Mouse (Mus musculus): ENCODE data around the gene Bckdha. TPM values are rescaled to one million over a fixed set of nuclear protein-coding genes. Genes with fewer than 3 reads are reported as not detected.
A peak's percentile ranks its signal among the peaks of the same experiment; 100 is the strongest.

The Bckdha gene
- polyA plus RNA-seq (2012; rRNA removed), result 67.0 and 91.1 TPM in 2 replicates
- polyA plus RNA-seq (2014; fragmentation: Nextera tagmentation; extraction: Ambion mirVana), result 54.2 and 59.8 TPM in 2 replicates

DNA sequence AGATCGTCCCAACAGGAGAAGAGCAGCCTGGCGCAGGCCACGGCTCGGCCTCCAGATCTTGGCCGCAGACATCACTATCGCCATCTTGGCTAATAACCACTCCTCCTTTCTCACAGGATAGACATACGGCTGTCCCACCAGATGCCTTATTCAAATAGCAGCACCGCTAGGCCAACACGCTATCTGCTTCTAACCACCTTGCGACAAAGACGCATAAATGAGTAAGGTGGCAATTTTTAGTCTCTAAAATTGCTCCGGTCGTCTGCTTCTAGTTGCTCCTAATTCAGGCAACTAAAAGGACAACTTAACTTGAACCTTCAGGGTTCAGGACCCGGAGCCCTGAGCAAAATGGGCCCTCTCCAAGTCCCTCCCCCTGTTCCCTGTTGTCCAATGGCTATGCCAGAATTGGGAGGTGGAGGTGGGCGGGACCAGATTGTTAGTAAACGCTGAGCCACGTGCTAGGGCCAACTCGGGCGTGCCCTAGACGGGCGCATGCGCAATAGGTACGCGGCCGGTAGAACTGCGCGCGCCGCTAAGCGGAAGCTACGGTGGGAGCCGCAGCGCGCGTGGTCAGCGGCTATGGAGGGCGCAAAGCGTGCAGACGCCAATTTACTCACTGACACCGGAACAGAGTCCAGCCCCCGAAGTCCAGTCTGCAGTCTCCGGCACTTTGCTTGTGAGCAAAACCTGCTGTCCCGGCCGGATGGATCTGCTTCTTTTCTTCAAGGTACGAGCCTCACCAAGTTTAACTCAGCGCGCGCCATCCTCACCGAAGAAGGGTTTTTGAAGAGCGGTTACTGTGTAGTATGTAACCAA, at the start of gene Bckdha, which contains the start of gene Exosc5:
TSS of gene Bckdha (minus strand) at position 325 of the 816 bp plus-strand sequence.
TSS of gene Exosc5 (plus strand) at position 508 of the 816 bp plus-strand sequence.
- DNase-seq (ENCODE audit: low spot score), result peak; percentile 100
- peak; percentile 66; the same call in 1 of the 2 replicates for TF ChIP-seq POLR2A (IDR thresholded peaks at IDR 0.05; ENCODE audit: borderline replicate concordance, extremely low read depth, insufficient read depth, insufficient read length)
- no peaks in the 10 kb centered on the region for H3K27me3 ChIP-seq (ENCODE audit: control insufficient read depth, insufficient read depth, low read length)
- H3K27ac ChIP-seq (replicated peaks; ENCODE audit: low read depth, low read length), result no peak within 1 kb of the TSS
- no peaks in the 10 kb centered on the region for H3K9me3 ChIP-seq (ENCODE audit: control insufficient read depth, low read length)
- H3K4me3 ChIP-seq (replicated peaks; ENCODE audit: low read length), result peak within 1 kb of the TSS; percentile 70
- peak within 1 kb of the TSS; percentile 79 for H3K4me2 ChIP-seq (replicated peaks; ENCODE audit: low read depth, low read length, severe bottlenecking)
- ATAC-seq (ENCODE audit: low FRiP score, low read depth), result peak; percentile 99
- H3K36me3 ChIP-seq (ENCODE audit: control insufficient read depth, insufficient read depth, low read length), result peaks cover 14% of the 10 kb centered on the region
- peak within 1 kb of the TSS; percentile 66 for H3K9ac ChIP-seq (ENCODE audit: low read depth, low read length, severe bottlenecking)
- H3K4me1 ChIP-seq (ENCODE audit: control insufficient read depth, insufficient read depth, low read length), result peaks cover 12% of the 10 kb centered on the region
- WGBS, result under 1% methylated on average over 50 of the region's 50 CpGs

DNA sequence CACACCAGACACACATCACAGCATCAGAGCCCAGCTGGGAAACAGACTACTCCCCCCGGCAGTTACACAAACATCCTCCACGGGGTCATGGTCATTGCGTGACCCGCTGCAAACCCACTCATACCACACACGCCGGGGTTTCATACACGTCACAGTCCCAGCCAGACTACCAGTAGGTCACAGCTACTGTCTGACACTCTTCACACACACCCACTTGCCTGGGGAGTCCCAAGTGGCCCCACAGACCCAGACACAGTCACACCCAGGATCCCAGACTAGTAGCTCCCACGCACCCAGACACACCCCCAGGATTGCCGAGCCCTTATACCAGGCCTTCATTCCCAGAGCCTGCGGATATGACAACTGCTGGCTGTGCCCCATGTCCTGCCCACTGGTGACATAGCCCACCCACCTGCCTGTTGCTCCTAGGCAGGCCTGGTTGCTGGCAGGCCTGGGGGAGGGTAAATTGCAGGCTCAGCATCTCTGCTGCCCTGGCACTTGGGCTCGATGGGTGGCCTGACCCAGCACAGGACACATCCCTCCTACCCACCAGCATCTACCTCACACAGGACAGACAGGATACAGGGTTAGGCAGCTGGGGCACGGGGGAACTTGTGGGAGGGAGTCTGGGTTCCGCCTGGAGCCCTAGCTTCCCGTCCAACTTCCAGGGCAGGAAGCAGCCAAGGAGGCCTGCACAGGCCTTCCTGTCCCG, 49.0 kb upstream of the Bckdha start:
- DNase-seq (ENCODE audit: low spot score), result no peak
- H3K4me1 ChIP-seq (ENCODE audit: control insufficient read depth, insufficient read depth, low read length), result peaks cover 23% of the 10 kb centered on the region
- H3K27ac ChIP-seq (replicated peaks; ENCODE audit: low read depth, low read length), result no peak overlapping the region
- H3K9ac ChIP-seq (ENCODE audit: low read depth, low read length, severe bottlenecking), result no peak overlapping the region
- H3K4me2 ChIP-seq (replicated peaks; ENCODE audit: low read depth, low read length, severe bottlenecking), result no peak overlapping the region
- H3K9me3 ChIP-seq (ENCODE audit: control insufficient read depth, low read length), result no peaks in the 10 kb centered on the region
- 62% methylated on average over 13 of the region's 15 CpGs for WGBS
- no peak overlapping the region for H3K4me3 ChIP-seq (replicated peaks; ENCODE audit: low read length)
- H3K36me3 ChIP-seq (ENCODE audit: control insufficient read depth, insufficient read depth, low read length), result peaks cover 9% of the 10 kb centered on the region
- H3K27me3 ChIP-seq (ENCODE audit: control insufficient read depth, insufficient read depth, low read length), result no peaks in the 10 kb centered on the region; the same call in 1 of the 2 replicates
- ATAC-seq (ENCODE audit: low FRiP score, low read depth), result no peak
- no peak for TF ChIP-seq POLR2A (IDR thresholded peaks at IDR 0.05; ENCODE audit: borderline replicate concordance, extremely low read depth, insufficient read depth, insufficient read length)

DNA sequence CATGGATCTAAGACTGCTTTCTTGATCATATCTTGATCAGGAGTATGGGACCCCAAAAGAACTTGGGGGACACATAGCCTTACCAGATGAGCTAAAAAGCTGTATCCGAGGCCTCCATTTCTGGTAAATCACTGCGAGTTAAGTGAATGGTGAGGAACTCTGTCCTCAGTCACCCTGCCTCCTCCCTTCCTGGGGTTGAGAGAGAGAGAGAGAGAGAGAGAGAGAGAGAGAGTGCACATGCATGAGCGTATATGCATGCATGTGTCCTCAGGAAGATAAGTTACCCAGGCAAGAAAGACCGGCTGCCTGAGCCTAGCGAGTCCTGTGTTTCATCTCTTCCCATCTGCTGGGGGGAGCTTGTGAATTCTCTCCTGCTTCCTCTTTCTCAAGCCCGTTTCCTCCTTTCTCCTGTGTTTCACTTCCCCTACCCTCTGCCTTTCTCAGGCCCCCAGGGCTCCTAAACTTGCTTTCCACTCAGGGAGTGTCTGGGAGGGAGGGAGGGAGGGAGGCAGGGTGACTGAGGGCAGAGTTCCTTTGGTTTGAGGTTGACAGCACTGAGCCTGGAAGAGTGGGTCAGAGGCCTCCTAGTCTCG, 47.9 kb upstream of the Bckdha start:
- H3K4me2 ChIP-seq (replicated peaks; ENCODE audit: low read depth, low read length, severe bottlenecking), result no peak overlapping the region
- no peaks in the 10 kb centered on the region; the same call in 1 of the 2 replicates for H3K27me3 ChIP-seq (ENCODE audit: control insufficient read depth, insufficient read depth, low read length)
- no peak overlapping the region for H3K4me3 ChIP-seq (replicated peaks; ENCODE audit: low read length)
- peaks cover 2% of the 10 kb centered on the region; the same call in 1 of the 2 replicates for H3K36me3 ChIP-seq (ENCODE audit: control insufficient read depth, insufficient read depth, low read length)
- DNase-seq (ENCODE audit: low spot score), result no peak
- H3K9ac ChIP-seq (ENCODE audit: low read depth, low read length, severe bottlenecking), result no peak overlapping the region
- 49% methylated on average over 7 of the region's 7 CpGs for WGBS
- no peak overlapping the region for H3K27ac ChIP-seq (replicated peaks; ENCODE audit: low read depth, low read length)
- H3K4me1 ChIP-seq (ENCODE audit: control insufficient read depth, insufficient read depth, low read length), result peaks cover 19% of the 10 kb centered on the region
- no peaks in the 10 kb centered on the region for H3K9me3 ChIP-seq (ENCODE audit: control insufficient read depth, low read length)
- ATAC-seq (ENCODE audit: low FRiP score, low read depth), result no peak
- no peak for TF ChIP-seq POLR2A (IDR thresholded peaks at IDR 0.05; ENCODE audit: borderline replicate concordance, extremely low read depth, insufficient read depth, insufficient read length)

DNA sequence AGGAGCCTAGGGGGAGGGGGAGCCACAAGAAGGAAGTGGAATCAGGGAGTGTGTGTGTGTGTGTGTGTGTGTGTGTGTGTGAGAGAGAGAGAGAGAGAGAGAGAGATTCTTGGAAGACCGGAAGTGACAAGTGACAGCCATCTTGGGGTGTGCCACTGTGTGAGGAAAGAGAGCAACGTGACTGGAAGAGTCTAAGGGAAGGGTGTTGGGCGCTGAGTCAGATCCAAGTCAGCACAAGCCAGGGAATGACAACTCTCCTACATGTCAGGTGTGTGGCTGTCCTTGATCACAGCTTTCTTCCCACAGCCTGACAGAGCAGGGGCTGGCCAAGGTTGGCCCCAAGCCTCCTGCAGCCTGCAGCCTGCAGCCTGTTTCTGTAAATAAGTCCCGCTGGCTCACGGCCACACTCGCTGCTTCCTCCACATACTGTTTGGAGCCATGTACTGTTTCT, 47.0 kb upstream of the Bckdha start:
- H3K27me3 ChIP-seq (ENCODE audit: control insufficient read depth, insufficient read depth, low read length), result no peaks in the 10 kb centered on the region; the same call in 1 of the 2 replicates
- TF ChIP-seq POLR2A (IDR thresholded peaks at IDR 0.05; ENCODE audit: borderline replicate concordance, extremely low read depth, insufficient read depth, insufficient read length), result no peak
- DNase-seq (ENCODE audit: low spot score), result no peak
- H3K27ac ChIP-seq (replicated peaks; ENCODE audit: low read depth, low read length), result no peak overlapping the region
- ATAC-seq (ENCODE audit: low FRiP score, low read depth), result no peak
- H3K4me1 ChIP-seq (ENCODE audit: control insufficient read depth, insufficient read depth, low read length), result peaks cover 11% of the 10 kb centered on the region
- no peak overlapping the region for H3K9ac ChIP-seq (ENCODE audit: low read depth, low read length, severe bottlenecking)
- no peak overlapping the region for H3K4me2 ChIP-seq (replicated peaks; ENCODE audit: low read depth, low read length, severe bottlenecking)
- H3K9me3 ChIP-seq (ENCODE audit: control insufficient read depth, low read length), result no peaks in the 10 kb centered on the region
- WGBS, result 70% methylated on average over 6 of the region's 6 CpGs
- H3K36me3 ChIP-seq (ENCODE audit: control insufficient read depth, insufficient read depth, low read length), result no peaks in the 10 kb centered on the region
- H3K4me3 ChIP-seq (replicated peaks; ENCODE audit: low read length), result no peak overlapping the region
